Mouse (Mus musculus) limb, embryonic 12.5 days (tissue): ENCODE data around the gene Prkce. TPM values are rescaled to one million over a fixed set of nuclear protein-coding genes. Genes with fewer than 3 reads are reported as not detected.

Experiments used
- ATAC-seq: fragments of 200-750 bp; cut with Nextera tagmentation; 2 replicates; pipeline ENCODE4 v1.8.0; 2017; ENCODE audit warnings: low read depth, moderate TSS enrichment; ENCODE audit not compliant: insufficient number of reproducible peaks, insufficient read depth, low FRiP score, low TSS enrichment
- H3K27ac ChIP-seq: fragments of 300-500 bp; sonication (generic); 2 replicates; pipeline ENCODE4 v1.5.1; 2016; ENCODE audit warnings: mild to moderate bottlenecking, moderate library complexity
- H3K27me3 ChIP-seq: fragments of 300-500 bp; sonication (generic); 2 replicates; pipeline ENCODE4 v1.6.1; 2016; ENCODE audit warnings: mild to moderate bottlenecking, moderate library complexity
- H3K36me3 ChIP-seq: fragments of 300-500 bp; sonication (generic); 2 replicates; pipeline ENCODE4 v1.6.1; 2016; ENCODE audit warnings: mild to moderate bottlenecking, moderate library complexity
- H3K4me1 ChIP-seq: fragments of 300-500 bp; sonication (generic); replicated peaks from 2 replicates; pipeline ENCODE4 v1.6.1; 2016
- H3K4me2 ChIP-seq: fragments of 300-500 bp; sonication (generic); 2 replicates; pipeline ENCODE4 v1.6.1; 2016; ENCODE audit warnings: mild to moderate bottlenecking, moderate library complexity
- H3K4me3 ChIP-seq: fragments of 300-500 bp; sonication (generic); replicated peaks from 2 replicates; pipeline ENCODE4 v1.5.1; 2016; ENCODE audit warnings: mild to moderate bottlenecking
- H3K9ac ChIP-seq: fragments of 300-500 bp; sonication (generic); replicated peaks from 2 replicates; pipeline ENCODE4 v1.6.1; 2016; ENCODE audit warnings: mild to moderate bottlenecking, moderate library complexity
- H3K9me3 ChIP-seq: fragments of 300-500 bp; sonication (generic); 2 replicates; pipeline ENCODE4 v1.6.1; 2016; ENCODE audit warnings: mild to moderate bottlenecking, moderate library complexity
- WGBS: fragments of 180-500 bp; shearing (Covaris S2); methylation state at CpG from one replicate; pipeline ENCODE4 v1.1.7; 2016; 5-methylcytosine and 5-hydroxymethylcytosine counted together
- polyA plus RNA-seq: library from polyadenylated mRNA; unstranded; fragments of >200 nt; fragmentation: Nextera tagmentation; extraction: Ambion mirVana; gene quantifications from 2 replicates; pipeline ENCODE4 v1.2.1, GENCODE M21; 2016

Prkce gene
- polyA plus RNA-seq, 1 experiment from 2014 or later: 7.7 TPM

DNA sequence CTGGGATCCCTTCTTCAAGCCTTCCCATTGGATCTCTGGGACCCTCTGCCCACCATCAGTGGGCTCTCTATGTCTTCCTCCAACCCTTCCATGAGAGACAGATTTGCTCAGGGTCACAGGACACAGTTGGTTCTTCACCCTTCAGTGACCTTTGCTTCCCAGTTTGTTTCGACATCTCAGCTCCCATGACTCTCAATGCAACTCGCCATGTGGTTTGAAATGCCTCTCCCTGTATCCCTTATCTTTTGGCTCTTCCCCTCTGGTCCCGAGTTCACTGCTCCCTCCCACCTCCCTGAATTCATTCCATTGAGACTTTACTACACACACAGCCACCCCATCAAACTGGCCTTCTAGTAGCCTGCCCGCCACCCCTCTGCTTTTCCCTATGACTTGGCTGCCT is 509.3 kb downstream of the Prkce start:
- H3K4me2 ChIP-seq: no peak overlapping the region
- no peak for ATAC-seq
- H3K27me3 ChIP-seq: no peaks in the 10 kb centered on the region
- H3K9me3 ChIP-seq: no peaks in the 10 kb centered on the region
- no peaks in the 10 kb centered on the region for H3K4me1 ChIP-seq
- H3K36me3 ChIP-seq: no peaks in the 10 kb centered on the region
- no peak overlapping the region for H3K9ac ChIP-seq
- 75% methylated on average over 4 of the region's 4 CpGs for WGBS
- no peak overlapping the region for H3K27ac ChIP-seq
- H3K4me3 ChIP-seq: no peak overlapping the region

DNA sequence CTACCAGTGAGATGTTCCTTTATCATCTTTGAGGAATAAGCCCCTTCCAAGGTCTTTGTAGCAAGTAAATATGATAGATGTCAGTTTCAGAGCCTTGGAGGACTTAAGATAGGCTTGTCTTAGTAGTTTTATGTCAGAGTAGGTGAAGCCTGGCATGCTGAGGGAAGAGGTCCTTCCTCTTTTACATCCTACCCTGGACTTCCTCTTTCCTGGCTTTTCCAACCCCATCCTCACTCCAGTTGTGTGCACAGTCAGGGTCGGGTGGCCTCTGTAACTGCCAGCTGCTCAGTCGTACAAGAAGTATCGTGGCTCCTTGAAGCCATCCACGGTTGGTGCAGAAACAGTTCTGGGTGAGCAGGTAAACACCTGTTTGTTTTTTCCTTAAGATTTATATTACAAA is 517.7 kb downstream of the Prkce start:
- no peak for ATAC-seq
- Histone ChIP-seq H3K4me3 (no peak overlapping the region), H3K27me3 (no peaks in the 10 kb centered on the region), H3K4me1 (no peaks in the 10 kb centered on the region), H3K9ac (no peak overlapping the region), H3K36me3 (no peaks in the 10 kb centered on the region), H3K9me3 (0 out of 2 replicates have a peak, but pooled peaks cover under 1% of the 10 kb centered on the region), H3K27ac (no peak overlapping the region), H3K4me2 (no peak overlapping the region)
- WGBS: 90% methylated on average over 4 of the region's 4 CpGs

DNA sequence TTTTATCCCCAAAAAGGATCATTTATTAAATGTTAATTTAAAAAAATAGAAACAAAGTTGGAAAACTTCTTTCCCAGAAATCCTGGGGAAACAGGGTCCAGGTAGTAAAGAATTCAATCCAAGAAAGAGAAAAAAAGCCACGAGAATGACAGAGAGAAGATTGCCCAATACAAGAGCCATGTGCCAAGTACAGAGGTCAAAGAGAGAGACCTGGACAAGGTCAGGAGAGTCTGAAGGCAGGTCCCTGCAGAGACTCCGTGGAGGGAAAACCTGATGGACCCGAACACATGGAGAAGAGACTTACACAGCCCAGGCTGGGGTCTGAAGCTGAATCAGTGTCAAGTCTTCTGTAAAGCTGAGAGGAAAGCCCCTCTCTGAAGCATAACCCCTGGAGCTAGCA is 519.4 kb downstream of the Prkce start:
- 83% methylated on average over 3 of the region's 3 CpGs for WGBS
- Histone ChIP-seq H3K27me3 (no peaks in the 10 kb centered on the region), H3K9me3 (0 out of 2 replicates have a peak, but pooled peaks cover 7% of the 10 kb centered on the region), H3K4me3 (no peak overlapping the region), H3K27ac (no peak overlapping the region), H3K36me3 (no peaks in the 10 kb centered on the region), H3K4me1 (no peaks in the 10 kb centered on the region), H3K4me2 (no peak overlapping the region), H3K9ac (no peak overlapping the region)
- ATAC-seq: no peak

DNA sequence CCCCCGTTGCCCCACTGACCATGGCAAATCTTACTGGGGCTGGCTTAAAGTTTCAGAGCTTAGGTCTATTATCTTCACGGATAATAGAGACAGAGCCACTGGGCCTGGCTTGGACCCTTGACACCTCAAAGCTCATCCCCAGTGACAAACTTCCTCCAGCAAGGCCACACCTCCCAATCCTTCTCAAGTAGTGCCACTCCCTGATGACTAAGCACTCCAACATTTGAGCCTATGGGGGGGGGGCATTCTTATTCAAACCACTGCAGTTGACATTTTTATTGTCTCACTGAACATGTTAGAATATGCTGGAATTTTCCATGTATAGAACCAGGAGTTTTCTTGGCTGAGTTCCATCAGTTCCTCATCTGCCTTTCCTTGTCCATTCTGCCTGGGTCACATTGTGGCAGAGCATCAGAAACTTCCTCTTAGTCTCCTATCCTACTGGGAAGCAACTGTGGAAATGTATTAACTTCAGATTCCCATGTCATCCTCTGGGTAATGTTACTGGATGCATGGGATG is 523.3 kb downstream of the Prkce start:
- H3K27ac ChIP-seq: no peak overlapping the region
- no peak overlapping the region for H3K9ac ChIP-seq
- ATAC-seq: no peak
- H3K4me1 ChIP-seq: no peaks in the 10 kb centered on the region
- H3K4me2 ChIP-seq: no peak overlapping the region
- H3K4me3 ChIP-seq: no peak overlapping the region
- no peaks in the 10 kb centered on the region for H3K36me3 ChIP-seq
- 0 out of 2 replicates have a peak, but pooled peaks cover 7% of the 10 kb centered on the region for H3K9me3 ChIP-seq
- WGBS: 91% methylated on average over 2 of the region's 2 CpGs
- H3K27me3 ChIP-seq: no peaks in the 10 kb centered on the region

DNA sequence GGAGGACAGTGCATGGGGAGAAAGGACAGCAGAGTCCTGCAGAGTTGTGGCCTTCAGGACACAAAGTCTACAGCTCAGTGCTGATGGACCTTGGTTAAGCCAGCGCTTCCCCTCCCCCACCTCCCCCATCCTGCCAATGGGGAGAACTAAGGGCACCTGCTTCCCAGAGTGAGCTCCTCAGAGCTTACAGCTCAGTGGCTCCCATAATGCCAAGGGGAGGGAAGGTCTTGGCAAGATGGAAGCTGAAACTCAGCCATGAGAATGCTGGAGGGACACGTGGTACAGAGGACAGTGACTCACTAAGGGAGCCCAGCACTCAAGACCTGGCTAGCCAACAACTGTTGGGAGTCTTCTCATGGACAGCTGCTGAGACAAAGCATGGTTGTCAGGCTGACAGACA is 530.2 kb downstream of the Prkce start:
- Histone ChIP-seq H3K4me1 (no peaks in the 10 kb centered on the region), H3K9me3 (no peaks in the 10 kb centered on the region), H3K36me3 (no peaks in the 10 kb centered on the region), H3K9ac (no peak overlapping the region), H3K27me3 (no peaks in the 10 kb centered on the region), H3K4me3 (no peak overlapping the region), H3K4me2 (no peak overlapping the region), H3K27ac (no peak overlapping the region)
- 79% methylated on average over 2 of the region's 2 CpGs for WGBS
- ATAC-seq: no peak

DNA sequence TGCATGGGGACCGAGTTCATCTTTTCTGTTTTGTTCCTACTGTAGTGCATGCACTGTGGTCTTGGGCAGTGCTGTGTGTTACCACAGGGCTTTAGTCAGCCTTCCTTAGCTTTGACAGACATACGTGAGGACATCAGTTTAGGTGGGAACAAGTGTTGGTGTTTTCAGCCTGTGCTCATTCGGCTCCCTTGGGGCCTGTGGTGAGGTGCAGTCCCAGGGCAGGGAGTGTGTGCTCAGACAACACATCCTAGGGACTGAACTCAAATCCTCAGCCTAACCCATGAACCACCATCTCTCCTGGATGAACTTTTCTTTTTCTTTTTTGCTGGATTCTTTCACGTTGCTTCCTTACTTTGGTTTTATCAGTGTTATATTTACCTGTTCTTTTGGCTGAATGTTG is 535.8 kb downstream of the Prkce start:
- 85% methylated on average over 4 of the region's 4 CpGs for WGBS
- no peak overlapping the region for H3K27ac ChIP-seq
- H3K27me3 ChIP-seq: no peaks in the 10 kb centered on the region
- H3K36me3 ChIP-seq: no peaks in the 10 kb centered on the region
- no peak overlapping the region for H3K4me2 ChIP-seq
- ATAC-seq: no peak
- no peaks in the 10 kb centered on the region for H3K4me1 ChIP-seq
- H3K9me3 ChIP-seq: no peaks in the 10 kb centered on the region
- no peak overlapping the region for H3K4me3 ChIP-seq
- no peak overlapping the region for H3K9ac ChIP-seq

DNA sequence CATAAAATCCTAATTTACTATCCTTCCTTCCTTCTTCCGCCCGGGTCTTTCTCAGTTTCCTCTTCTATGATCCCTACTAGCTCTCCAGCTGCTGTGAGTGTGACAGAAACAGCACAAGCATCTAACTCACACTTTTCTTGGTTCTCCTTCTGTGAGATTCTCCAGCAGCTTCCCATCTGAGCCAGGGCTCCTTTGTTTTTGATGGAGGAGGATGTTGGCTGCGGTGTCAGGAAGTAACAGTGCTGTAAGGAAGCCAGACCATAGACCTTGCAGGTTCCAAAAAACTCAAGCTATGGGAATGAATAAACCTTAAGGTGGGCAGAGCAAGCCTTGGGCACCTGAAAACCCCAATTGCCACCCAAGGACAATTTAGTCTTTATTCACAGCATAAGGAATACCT is 537.7 kb downstream of the Prkce start:
- Histone ChIP-seq H3K27ac (no peak overlapping the region), H3K27me3 (no peaks in the 10 kb centered on the region), H3K36me3 (no peaks in the 10 kb centered on the region), H3K4me2 (no peak overlapping the region), H3K4me3 (no peak overlapping the region), H3K9ac (no peak overlapping the region), H3K4me1 (no peaks in the 10 kb centered on the region), H3K9me3 (no peaks in the 10 kb centered on the region)
- 85% methylated on average over 3 of the region's 3 CpGs for WGBS
- no peak for ATAC-seq

DNA sequence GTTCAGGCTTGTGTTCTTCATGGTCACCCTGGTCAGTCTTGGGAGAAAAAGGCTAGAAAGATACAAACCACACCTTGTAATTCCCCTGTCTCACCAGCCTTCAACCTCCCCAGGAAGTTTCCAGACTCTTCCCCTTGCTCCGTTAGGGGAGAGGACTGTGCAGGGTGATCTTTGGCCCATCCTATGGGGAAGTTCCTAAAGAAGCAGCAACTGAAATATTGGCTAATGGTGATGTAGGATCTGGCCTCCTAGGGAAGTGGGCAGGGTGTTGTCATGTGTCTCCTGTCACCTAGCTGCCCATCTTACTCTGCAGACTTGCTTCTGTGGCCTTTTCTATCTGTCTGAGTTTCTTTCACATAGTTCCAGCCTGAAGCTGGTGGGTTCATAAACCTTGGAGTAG is 538.9 kb downstream of the Prkce start:
- Histone ChIP-seq H3K9me3 (no peaks in the 10 kb centered on the region), H3K4me1 (no peaks in the 10 kb centered on the region), H3K27ac (no peak overlapping the region), H3K9ac (no peak overlapping the region), H3K36me3 (no peaks in the 10 kb centered on the region), H3K4me3 (no peak overlapping the region), H3K27me3 (no peaks in the 10 kb centered on the region), H3K4me2 (no peak overlapping the region)
- 56% methylated on average over 1 of the region's 1 CpGs for WGBS
- ATAC-seq: no peak

Other genes starting within 250 kb of the Prkce start
- gene Srbd1, start 22.6 kb upstream of the Prkce start, polyA plus RNA-seq: 23.8 and 26.5 TPM in 2 replicates